Mouse (Mus musculus) CH12.LX (cell line): ENCODE measurements at regions not wholly inside any gene's neighbourhood (a gene's known extent, or its start where the extent isn't known, plus 50 kb on each side); places are given as distances from the start of the nearest gene placed in this dataset.

Experiments used
- BHLHE40 ChIP-seq: IDR thresholded peaks from 2 replicates; pipeline ENCODE4 v1.6.1; 2011; ENCODE audit warnings: mild to moderate bottlenecking, low read depth, low read length, improper control_type of control experiment
- CHD2 ChIP-seq: IDR thresholded peaks from 2 replicates; pipeline ENCODE4 v1.6.1; 2011; ENCODE audit warnings: low read length, improper control_type of control experiment
- CTCF ChIP-seq, 2 experiments: IDR thresholded peaks in 1 of 2; conservative IDR thresholded peaks in 1 of 2; 2 replicates each; pipeline ENCODE4 v1.5.1; 2011 to 2012; ENCODE audit warnings: low read depth in 2 of 2, low read length in 2 of 2, improper control_type of control experiment in 1 of 2, inconsistent platforms in 1 of 2, mild to moderate bottlenecking in 1 of 2, moderate library complexity in 1 of 2
- EP300 ChIP-seq: IDR thresholded peaks from 2 replicates; pipeline ENCODE4 v1.6.1; 2011; ENCODE audit warnings: low read length, improper control_type of control experiment
- HCFC1 ChIP-seq: IDR thresholded peaks from 2 replicates; pipeline ENCODE4 v1.6.1; 2012; ENCODE audit warnings: low read depth, mild to moderate bottlenecking, inconsistent platforms, low read length, improper control_type of control experiment
- MAX ChIP-seq: IDR thresholded peaks from 2 replicates; pipeline ENCODE4 v1.6.1; 2011; ENCODE audit warnings: low read length, improper control_type of control experiment
- POLR2A ChIP-seq: IDR thresholded peaks from 2 replicates; pipeline ENCODE4 v1.6.1; 2011; ENCODE audit warnings: low read depth, mild to moderate bottlenecking, improper control_type of control experiment, low read length
- TBP ChIP-seq: conservative IDR thresholded peaks from 2 replicates; pipeline ENCODE4 v1.6.1; 2011; ENCODE audit warnings: low read depth, low read length, improper control_type of control experiment
- UBTF ChIP-seq: IDR thresholded peaks from 2 replicates; pipeline ENCODE4 v1.6.1; 2012; ENCODE audit warnings: low read depth, mild to moderate bottlenecking, inconsistent platforms, low read length, improper control_type of control experiment, moderate library complexity
- USF1 ChIP-seq: IDR thresholded peaks from 2 replicates; pipeline ENCODE4 v1.6.1; 2014; ENCODE audit warnings: low read depth, mild to moderate bottlenecking, inconsistent platforms, low read length, improper control_type of control experiment
- USF2 ChIP-seq: conservative IDR thresholded peaks from 2 replicates; pipeline ENCODE4 v1.6.1; 2011; ENCODE audit warnings: low read depth, low read length, improper control_type of control experiment
- ZC3H11A ChIP-seq: IDR thresholded peaks from 2 replicates; pipeline ENCODE4 v1.6.1; 2012; ENCODE audit warnings: low read depth, mild to moderate bottlenecking, inconsistent platforms, low read length, improper control_type of control experiment

GRCm38 (mm10) chr5:4615233-4615632 lies 142.6 kb downstream of the Fzd1 start:
- TF ChIP-seq CTCF (conservative IDR thresholded peaks at IDR 0.05 in 1 of 2, IDR thresholded peaks at IDR 0.05 in 1 of 2; ENCODE audit: low read depth in 2 of 2, low read length in 2 of 2) = no peak
- no peak for TF ChIP-seq UBTF
- TF ChIP-seq POLR2A = no peak
- TF ChIP-seq CHD2 = no peak
- no peak for TF ChIP-seq TBP
- TF ChIP-seq USF1 = no peak
- no peak for TF ChIP-seq HCFC1
- no peak for TF ChIP-seq ZC3H11A
- TF ChIP-seq MAX = no peak
- TF ChIP-seq BHLHE40 = no peak
- no peak for TF ChIP-seq USF2
- no peak for TF ChIP-seq EP300
